Mouse (Mus musculus): ENCODE data around the gene Icam1. TPM values are rescaled to one million over a fixed set of nuclear protein-coding genes. Genes with fewer than 3 reads are reported as not detected.

The Icam1 gene
- total and polyA plus RNA-seq, 2 experiments from 2014 or later = 3.6 to 4.5 TPM

DNA sequence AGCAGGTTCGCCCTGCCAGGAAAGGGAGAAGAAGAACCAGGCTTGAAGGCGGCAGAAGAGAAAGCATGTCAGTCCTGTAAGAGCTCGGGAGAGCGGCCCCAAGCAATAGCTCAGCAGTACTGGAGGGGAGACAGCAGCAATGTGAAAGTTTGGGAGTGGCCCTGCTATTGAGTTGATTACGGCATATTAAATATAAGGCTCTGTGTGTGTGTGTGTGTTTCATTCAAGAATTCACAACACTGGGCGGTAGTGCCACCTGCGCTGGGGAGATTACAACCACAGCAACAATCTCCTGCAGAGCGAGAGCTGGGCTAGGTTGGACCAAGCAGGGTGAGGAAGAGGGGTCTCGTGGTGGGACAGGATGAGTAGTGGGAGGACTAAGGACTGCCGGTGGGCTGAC is 35.8 kb downstream of the Icam1 start:
- TF ChIP-seq CTCF (IDR thresholded peaks at IDR 0.05) = no peak
- Histone ChIP-seq H3K27ac (ENCODE audit: low read depth, low read length) (no peak overlapping the region), H3K4me2 (ENCODE audit: low read depth, low read length, poor library complexity, severe bottlenecking) (no peak overlapping the region), H3K4me1 (ENCODE audit: insufficient read depth, low read length) (no peaks in the 10 kb centered on the region), H3K27me3 (ENCODE audit: insufficient read depth, low read length) (no peaks in the 10 kb centered on the region), H3K9ac (replicated peaks; ENCODE audit: low read length, poor library complexity, severe bottlenecking) (no peak overlapping the region), H3K9me3 (ENCODE audit: low read length) (no peaks in the 10 kb centered on the region), H3K4me3 (ENCODE audit: low read depth, low read length) (no peak overlapping the region), H3K36me3 (ENCODE audit: insufficient read depth, low read length) (no peaks in the 10 kb centered on the region)
- ATAC-seq (ENCODE audit: low FRiP score) (no peak), DNase-seq (ENCODE audit: low spot score) (no peak)
- WGBS = 65% methylated on average over 10 of the region's 10 CpGs

DNA sequence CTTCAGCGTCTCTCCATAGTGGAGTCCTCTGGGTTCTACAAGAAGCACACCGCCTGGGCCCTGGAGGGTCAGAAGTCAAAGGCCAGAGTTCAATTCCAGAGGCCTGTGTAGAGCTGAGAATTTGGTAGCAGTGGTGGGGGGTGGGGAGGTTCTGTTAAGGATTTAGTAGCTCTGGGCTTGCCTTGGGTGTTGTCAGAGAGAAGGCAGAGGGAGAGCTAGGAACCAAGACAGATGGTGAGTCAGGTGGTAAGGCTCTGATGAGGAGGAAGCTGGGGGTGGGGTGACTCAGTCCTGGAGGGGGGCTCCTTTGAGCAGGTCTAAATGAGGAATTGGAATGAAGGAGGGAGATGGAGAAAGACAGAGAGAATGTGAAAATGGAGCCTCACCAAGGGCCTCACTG is 47.1 kb downstream of the Icam1 start:
- no peak for ATAC-seq (ENCODE audit: low FRiP score)
- TF ChIP-seq CTCF (IDR thresholded peaks at IDR 0.05) = no peak
- no peak for DNase-seq (ENCODE audit: low spot score)
- Histone ChIP-seq H3K9ac (replicated peaks; ENCODE audit: low read length, poor library complexity, severe bottlenecking) (no peak overlapping the region), H3K36me3 (ENCODE audit: insufficient read depth, low read length) (peaks cover 32% of the 10 kb centered on the region), H3K4me2 (ENCODE audit: low read depth, low read length, poor library complexity, severe bottlenecking) (no peak overlapping the region), H3K27me3 (ENCODE audit: insufficient read depth, low read length) (no peaks in the 10 kb centered on the region), H3K9me3 (ENCODE audit: low read length) (no peaks in the 10 kb centered on the region), H3K4me1 (ENCODE audit: insufficient read depth, low read length) (no peaks in the 10 kb centered on the region), H3K4me3 (ENCODE audit: low read depth, low read length) (no peak overlapping the region), H3K27ac (ENCODE audit: low read depth, low read length) (no peak overlapping the region)
- WGBS = 89% methylated on average over 2 of the region's 2 CpGs

DNA sequence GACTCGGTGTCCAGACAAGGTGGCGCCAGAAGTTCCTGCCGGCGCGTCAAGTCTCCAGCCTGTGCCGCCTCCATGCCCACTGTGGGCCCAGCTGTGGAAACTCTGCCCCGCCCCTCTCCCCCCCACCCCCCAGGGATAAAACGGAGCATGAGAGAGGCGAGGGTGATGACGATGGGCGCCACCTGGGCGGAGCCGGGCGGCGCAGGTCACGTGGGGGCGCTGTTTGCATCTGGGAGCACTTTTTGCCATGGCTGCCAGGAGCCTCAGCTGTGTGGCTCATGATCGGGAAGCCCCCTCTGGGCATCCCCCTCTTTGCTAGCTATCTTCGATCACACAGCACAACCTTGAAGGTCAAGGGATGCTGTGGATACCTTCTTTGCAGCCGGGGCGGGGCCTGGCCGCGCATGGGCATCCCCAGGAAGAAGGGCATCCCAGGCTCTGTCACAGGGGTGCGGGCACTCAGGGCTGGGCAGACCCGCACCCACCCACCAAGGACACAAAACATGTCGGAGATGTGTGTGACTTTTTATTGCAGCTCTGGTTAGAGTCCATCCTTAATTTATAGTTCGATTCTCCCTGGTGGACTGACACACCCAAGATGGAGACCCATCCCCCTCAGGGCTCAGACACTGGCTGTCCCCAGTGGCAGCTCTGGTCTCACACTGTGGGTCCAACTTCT is 51.4 kb downstream of the Icam1 start, which contains the start of gene Zglp1:
TSS of gene Zglp1 (minus strand) at position 88 of the 679 bp plus-strand sequence.
- DNase-seq (ENCODE audit: low spot score) (no peak), ATAC-seq (ENCODE audit: low FRiP score) (no peak)
- Histone ChIP-seq H3K27me3 (ENCODE audit: insufficient read depth, low read length) (no peaks in the 10 kb centered on the region), H3K9ac (replicated peaks; ENCODE audit: low read length, poor library complexity, severe bottlenecking) (no peak within 1 kb of the TSS), H3K27ac (ENCODE audit: low read depth, low read length) (no peak within 1 kb of the TSS), H3K4me2 (ENCODE audit: low read depth, low read length, poor library complexity, severe bottlenecking) (no peak within 1 kb of the TSS), H3K36me3 (ENCODE audit: insufficient read depth, low read length) (peaks cover 31% of the 10 kb centered on the region), H3K9me3 (ENCODE audit: low read length) (no peaks in the 10 kb centered on the region), H3K4me1 (ENCODE audit: insufficient read depth, low read length) (0 out of 2 replicates have a peak, but pooled peaks cover under 1% of the 10 kb centered on the region), H3K4me3 (ENCODE audit: low read depth, low read length) (no peak within 1 kb of the TSS)
- TF ChIP-seq CTCF (IDR thresholded peaks at IDR 0.05) = no peak
- 92% methylated on average over 24 of the region's 27 CpGs for WGBS

DNA sequence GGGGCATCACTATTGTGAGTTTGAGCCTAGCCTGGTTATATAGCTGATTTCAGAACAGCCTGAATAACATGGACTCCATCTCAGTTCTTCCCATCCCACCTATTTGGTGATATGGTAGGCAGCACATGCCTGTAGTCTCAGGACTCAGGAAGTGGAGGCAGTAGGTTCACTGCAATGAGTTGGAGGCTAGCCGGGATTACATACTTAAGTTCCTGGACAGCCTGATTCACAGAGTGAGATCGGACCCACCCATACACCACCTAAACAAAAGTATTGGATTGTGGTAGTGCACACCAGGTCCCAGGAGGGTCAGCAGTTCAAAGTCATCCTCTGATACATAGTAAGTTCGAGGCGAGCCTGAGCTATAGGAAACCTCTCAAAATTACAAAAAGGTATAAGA is 56.9 kb downstream of the Icam1 start:
- no peak for DNase-seq (ENCODE audit: low spot score)
- Histone ChIP-seq H3K9me3 (ENCODE audit: low read length) (no peaks in the 10 kb centered on the region), H3K27ac (ENCODE audit: low read depth, low read length) (peak overlapping the region; percentile 78; the same call in 1 of the 2 replicates), H3K27me3 (ENCODE audit: insufficient read depth, low read length) (no peaks in the 10 kb centered on the region), H3K36me3 (ENCODE audit: insufficient read depth, low read length) (peaks cover 27% of the 10 kb centered on the region), H3K4me3 (ENCODE audit: low read depth, low read length) (peak overlapping the region; percentile 90), H3K4me2 (ENCODE audit: low read depth, low read length, poor library complexity, severe bottlenecking) (peak overlapping the region; percentile 92), H3K4me1 (ENCODE audit: insufficient read depth, low read length) (0 out of 2 replicates have a peak, but pooled peaks cover 6% of the 10 kb centered on the region), H3K9ac (replicated peaks; ENCODE audit: low read length, poor library complexity, severe bottlenecking) (peak overlapping the region; percentile 91)
- TF ChIP-seq CTCF (IDR thresholded peaks at IDR 0.05) = no peak
- ATAC-seq (ENCODE audit: low FRiP score) = peak; percentile 14
- WGBS = 14% methylated on average over 4 of the region's 4 CpGs

DNA sequence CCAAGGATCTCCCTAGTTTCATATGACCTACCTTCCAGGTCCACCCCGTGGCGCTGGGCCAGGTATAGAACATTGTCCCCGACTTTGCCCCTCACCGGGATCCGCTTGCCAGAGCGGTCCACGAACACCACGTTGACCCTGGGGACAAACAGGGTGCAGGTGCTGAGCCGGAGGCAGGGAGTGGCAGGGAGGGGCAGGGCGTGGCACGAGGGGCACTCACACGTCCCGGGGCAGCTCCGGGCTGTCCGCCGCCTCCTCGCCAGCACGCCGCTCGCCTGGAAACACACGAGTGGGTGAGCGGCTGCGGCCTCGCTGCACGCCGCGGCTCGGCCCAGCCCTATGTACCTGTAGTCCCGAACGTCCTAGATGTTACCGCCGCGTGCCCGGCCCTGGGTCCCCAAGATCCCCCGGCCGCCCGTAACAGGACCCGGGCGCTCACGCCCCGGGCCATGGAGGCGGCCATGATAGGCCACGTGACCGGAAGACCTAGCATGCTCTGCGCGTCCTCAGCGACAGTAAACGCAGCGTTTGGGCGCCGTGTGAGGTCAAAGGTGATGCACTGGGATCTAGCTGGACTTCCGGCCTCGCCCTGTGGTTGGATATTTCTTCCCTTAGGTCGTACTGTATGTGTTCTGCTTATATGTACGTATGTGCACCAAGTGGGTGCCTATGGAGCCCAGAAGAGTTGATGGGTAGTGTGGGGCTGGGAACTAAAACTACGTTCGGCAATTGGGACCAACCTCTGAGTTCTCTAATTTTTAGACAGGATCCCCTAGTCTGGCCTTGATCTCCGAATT is 57.5 kb downstream of the Icam1 start, which contains the start of the genes Gm49373 and Fdx1l:
TSS of gene Gm49373 (minus strand) at position 53 of the 797 bp plus-strand sequence.
TSS of gene Fdx1l (minus strand) at position 571 of the 797 bp plus-strand sequence.
- DNase-seq (ENCODE audit: low spot score) (peak; percentile 94), ATAC-seq (ENCODE audit: low FRiP score) (peak; percentile 92)
- peak within 1 kb of the TSS; percentile 78 for H3K27ac ChIP-seq (ENCODE audit: low read depth, low read length)
- peak within 1 kb of the TSS; percentile 90 for H3K4me3 ChIP-seq (ENCODE audit: low read depth, low read length)
- H3K9me3 ChIP-seq (ENCODE audit: low read length) = no peaks in the 10 kb centered on the region
- peak within 1 kb of the TSS; percentile 91 for H3K9ac ChIP-seq (replicated peaks; ENCODE audit: low read length, poor library complexity, severe bottlenecking)
- 0 out of 2 replicates have a peak, but pooled peaks cover 6% of the 10 kb centered on the region for H3K4me1 ChIP-seq (ENCODE audit: insufficient read depth, low read length)
- peak within 1 kb of the TSS; percentile 92 for H3K4me2 ChIP-seq (ENCODE audit: low read depth, low read length, poor library complexity, severe bottlenecking)
- H3K36me3 ChIP-seq (ENCODE audit: insufficient read depth, low read length) = peaks cover 28% of the 10 kb centered on the region
- H3K27me3 ChIP-seq (ENCODE audit: insufficient read depth, low read length) = no peaks in the 10 kb centered on the region
- 3% methylated on average over 50 of the region's 58 CpGs for WGBS
- no peak for TF ChIP-seq CTCF (IDR thresholded peaks at IDR 0.05)
